In genomic region chr15:27412761-27413160, GRCm38 (mm10) we compare ENCODE assay signal across 21 mouse cellular contexts. TPM values are rescaled to one million over a fixed set of nuclear protein-coding genes. Genes with fewer than 3 reads are reported as not detected.
A peak's percentile ranks its signal among the peaks of the same experiment; 100 is the strongest.
DNase-seq lines count a peak whose midpoint lies in the region; ATAC-seq lines count a peak whose summit lies in the region.
"Had no signal": no experiment of that assay in that cellular context is flagged by ENCODE, and none has a peak within 500 bp of the region (broad histone marks: within the 10 kb centered on the region; RNA-seq: fewer than 3 reads in every experiment).

No protein-coding gene starts in this region.

- no peak overlapping the region for H3K9ac ChIP-seq in limb, embryonic 13.5 days
- H3K9ac ChIP-seq: embryonic facial prominence, embryonic 12.5 days; heart, embryonic 12.5 days; midbrain, embryonic 13.5 days; neural tube, embryonic 15.5 days had no signal

- 0 out of 2 replicates have a peak, but pooled peaks cover 5% of the 10 kb centered on the region for H3K27me3 ChIP-seq in limb, embryonic 13.5 days
- no peaks in the 10 kb centered on the region for H3K27me3 ChIP-seq in limb, embryonic 10.5 days (ENCODE audit: low read depth, poor library complexity, severe bottlenecking)
- H3K27me3 ChIP-seq: CH12.LX; embryonic facial prominence, embryonic 12.5 days; heart, embryonic 12.5 days; midbrain, embryonic 13.5 days; neural tube, embryonic 15.5 days had no signal

- intact Hi-C loops in heart, postnatal 10 days (cut with DNase I) = no loop called here

- no peaks in the 10 kb centered on the region for H3K9me3 ChIP-seq in limb, embryonic 13.5 days
- no peaks in the 10 kb centered on the region for H3K9me3 ChIP-seq in limb, embryonic 10.5 days (replicated peaks)
- H3K9me3 ChIP-seq: embryonic facial prominence, embryonic 12.5 days; heart, embryonic 12.5 days; neural tube, embryonic 15.5 days had no signal

- ATAC-seq in limb, embryonic 13.5 days (ENCODE audit: low FRiP score, low read depth) = peak; percentile 66; the same call in 1 of the 2 replicates
- no peak for ATAC-seq in monocyte, adult 5-6 weeks (replicated peaks; ENCODE audit: insufficient number of reproducible peaks, low FRiP score, low TSS enrichment, poor library complexity, severe bottlenecking)
- ATAC-seq: inflammation-experienced regulatory T-cells, adult 6 months; midbrain, embryonic 13.5 days had no signal

- WGBS in limb, embryonic 13.5 days = 36% methylated on average over 1 of the region's 1 CpGs
- WGBS in limb, embryonic 10.5 days = 87% methylated on average over 1 of the region's 1 CpGs

- H3K4me2 ChIP-seq in limb, embryonic 13.5 days (replicated peaks) = no peak overlapping the region
- H3K4me2 ChIP-seq: embryonic facial prominence, embryonic 12.5 days; heart, embryonic 12.5 days; liver, embryonic 11.5 days; midbrain, embryonic 13.5 days; neural tube, embryonic 15.5 days had no signal

- H3K36me3 ChIP-seq in limb, embryonic 13.5 days = no peaks in the 10 kb centered on the region
- no peaks in the 10 kb centered on the region for H3K36me3 ChIP-seq in limb, embryonic 10.5 days
- H3K36me3 ChIP-seq: embryonic facial prominence, embryonic 12.5 days; heart, embryonic 12.5 days; midbrain, embryonic 13.5 days; neural tube, embryonic 15.5 days had no signal

- no peak overlapping the region for H3K27ac ChIP-seq in limb, embryonic 13.5 days
- no peak overlapping the region for H3K27ac ChIP-seq in limb, embryonic 10.5 days
- H3K27ac ChIP-seq: embryonic facial prominence, embryonic 12.5 days; midbrain, embryonic 13.5 days had no signal

- peaks cover 17% of the 10 kb centered on the region for H3K4me1 ChIP-seq in limb, embryonic 13.5 days
- H3K4me1 ChIP-seq in limb, embryonic 10.5 days = no peaks in the 10 kb centered on the region
- H3K4me1 ChIP-seq: embryonic facial prominence, embryonic 12.5 days; midbrain, embryonic 13.5 days had no signal

- no peak overlapping the region for H3K4me3 ChIP-seq in limb, embryonic 13.5 days
- H3K4me3 ChIP-seq in limb, embryonic 10.5 days = no peak overlapping the region
- H3K4me3 ChIP-seq: embryonic facial prominence, embryonic 12.5 days; heart, embryonic 12.5 days; midbrain, embryonic 13.5 days; myocyte; neural tube, embryonic 15.5 days had no signal

- DNase-seq in cerebellum, adult 18-20 months = peak; percentile 8 to 19
- DNase-seq in cerebellum, postnatal 36 days = no peak
- DNase-seq in heart, postnatal 10 days = peak; percentile 7 to 12
- DNase-seq in heart, adult 9 months (ENCODE audit: low spot score in 2 of 2) = no peak
- no peak for DNase-seq in limb, embryonic 10.5 days (ENCODE audit: low spot score)
- no peak for DNase-seq in embryo, embryonic 11 days
- DNase-seq: adrenal gland, postnatal 10 days; gastrocnemius, postnatal 25 days; heart, postnatal 4 days; lung, adult 2 months; thymus, postnatal 14 days had no signal

RNA-seq across cellular contexts. Expression of gene Ank, which starts 53.7 kb away (rescaled TPM):
- total RNA-seq in heart, postnatal 10 days (2021) = 100 to 1,000 TPM; 125 to 149 TPM
- 7.0 and 7.7 TPM in 2 replicates for polyA plus RNA-seq in limb, embryonic 13.5 days (2015; fragmentation: Nextera tagmentation; extraction: Ambion mirVana)
- polyA plus RNA-seq in limb, embryonic 10.5 days (2016; fragmentation: Nextera tagmentation; extraction: Ambion mirVana) = 3.1 and 3.2 TPM in 2 replicates
- total RNA-seq in monocyte, adult 5-6 weeks (2017) = 12.1 to 17.2 TPM (median 12.3 TPM) in 3 replicates

Comparison
In these comparisons a context has a peak if more than half of its experiments do, and no peak if none do; other contexts are left out.
1. DNase-seq: peak in cerebellum, adult 18-20 months (2 of 2) and heart, postnatal 10 days (2 of 2); none in cerebellum, postnatal 36 days (0 of 2), heart, adult 9 months (0 of 2), limb, embryonic 10.5 days (single experiment) and embryo, embryonic 11 days (single experiment).